Mouse (Mus musculus) cerebellum, adult 2 months (tissue): ENCODE measurements around the gene Acmsd.

Experiments used
- CTCF ChIP-seq: fragments of 200-500 bp; IDR thresholded peaks from 2 replicates; pipeline ENCODE4 v1.5.1; 2011; ENCODE audit warnings: low read depth, mild to moderate bottlenecking, control low read depth, low read length, moderate library complexity, borderline replicate concordance; ENCODE audit not compliant: insufficient read depth
- POLR2A ChIP-seq: fragments of 200-500 bp; IDR thresholded peaks from 2 replicates; pipeline ENCODE4 v1.6.1; 2011; ENCODE audit warnings: low read length, control low read depth, borderline replicate concordance; ENCODE audit not compliant: insufficient read depth

DNA sequence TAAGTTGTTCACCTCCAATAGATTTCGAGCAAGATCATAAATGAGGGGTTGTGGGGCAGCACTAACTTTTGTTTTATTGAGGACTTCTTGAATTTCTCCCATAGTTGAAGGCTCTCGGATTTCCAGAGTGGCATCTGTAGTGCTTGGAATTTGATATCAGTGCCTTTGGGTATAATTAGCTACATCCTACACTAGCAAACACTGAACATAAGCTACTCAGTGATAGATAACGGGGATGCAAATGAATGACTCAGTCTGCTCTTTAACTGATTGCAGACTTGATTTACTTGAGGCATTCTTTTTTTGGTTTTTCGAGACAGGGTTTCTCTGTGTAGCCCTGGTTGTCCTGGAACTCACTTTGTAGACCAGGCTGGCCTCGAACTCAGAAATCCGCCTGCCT is 59.7 kb downstream of the Acmsd start:
- TF ChIP-seq CTCF (no peak), POLR2A (no peak)
